Mouse (Mus musculus): ENCODE data around the gene Wipf2. TPM values are rescaled to one million over a fixed set of nuclear protein-coding genes. Genes with fewer than 3 reads are reported as not detected.

Wipf2 gene
- total RNA-seq, 2 experiments from 2014 or later = 72.7 to 73.9 TPM

DNA sequence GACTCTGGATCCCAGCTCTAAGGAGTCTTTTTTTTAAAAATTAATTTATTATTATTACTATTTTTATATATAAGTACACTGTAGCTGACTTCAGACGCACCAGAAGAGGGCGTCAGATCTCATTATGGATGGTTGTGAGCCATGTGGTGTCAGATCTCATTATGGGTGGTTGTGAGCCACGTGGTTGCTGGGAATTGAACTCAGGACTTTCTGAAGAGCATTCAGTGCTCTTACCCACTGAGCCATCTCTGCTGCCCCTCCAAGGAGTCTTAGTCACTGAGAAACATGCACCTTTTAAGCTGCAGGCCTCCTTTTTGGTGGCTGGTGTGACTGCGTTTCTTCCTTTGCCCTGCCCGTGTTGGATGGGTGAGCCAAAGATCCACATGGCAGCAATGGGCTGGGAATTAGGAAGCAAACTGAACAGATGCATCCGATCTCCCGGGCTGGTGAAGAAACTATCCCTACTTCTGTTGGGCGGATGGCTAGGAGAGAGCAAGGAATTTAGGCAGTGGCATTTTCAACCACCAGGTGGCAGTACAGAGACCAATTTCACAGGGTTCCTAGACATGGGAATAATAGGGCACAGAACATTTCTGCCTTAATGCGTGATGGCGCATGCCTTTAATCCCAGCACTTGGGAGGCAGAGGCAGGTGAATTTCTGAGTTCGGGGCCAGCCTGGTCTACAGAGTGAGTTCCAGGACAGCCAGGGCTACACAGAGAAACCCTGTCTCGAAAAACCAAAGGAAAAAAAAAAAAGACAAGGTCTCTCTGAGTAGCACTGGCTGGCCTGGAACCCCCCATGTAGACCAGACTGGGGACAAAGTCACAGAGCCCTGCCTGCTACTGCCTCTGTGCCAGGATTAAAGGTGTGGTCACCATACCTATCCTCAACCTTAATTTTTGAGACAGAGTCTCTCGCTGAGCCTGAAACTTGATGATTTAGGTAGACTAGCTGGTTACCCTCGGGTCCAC is 4.4 kb upstream of the Wipf2 start:
- peak; percentile 81 to 91 for DNase-seq (ENCODE audit: extremely low spot score in 1 of 2, low spot score in 2 of 2)
- Histone ChIP-seq H3K4me3 (no peak overlapping the region), H3K27ac (no peak overlapping the region)
- intact Hi-C loops (cut with DNase I) = loop anchor here (1.0 to 5.0 kb wide), 2 partner anchors 50 to 293 kb away; no protein-coding TSS in a partner anchor
- TF ChIP-seq CTCF (IDR thresholded peaks at IDR 0.05) = peak; percentile 82

DNA sequence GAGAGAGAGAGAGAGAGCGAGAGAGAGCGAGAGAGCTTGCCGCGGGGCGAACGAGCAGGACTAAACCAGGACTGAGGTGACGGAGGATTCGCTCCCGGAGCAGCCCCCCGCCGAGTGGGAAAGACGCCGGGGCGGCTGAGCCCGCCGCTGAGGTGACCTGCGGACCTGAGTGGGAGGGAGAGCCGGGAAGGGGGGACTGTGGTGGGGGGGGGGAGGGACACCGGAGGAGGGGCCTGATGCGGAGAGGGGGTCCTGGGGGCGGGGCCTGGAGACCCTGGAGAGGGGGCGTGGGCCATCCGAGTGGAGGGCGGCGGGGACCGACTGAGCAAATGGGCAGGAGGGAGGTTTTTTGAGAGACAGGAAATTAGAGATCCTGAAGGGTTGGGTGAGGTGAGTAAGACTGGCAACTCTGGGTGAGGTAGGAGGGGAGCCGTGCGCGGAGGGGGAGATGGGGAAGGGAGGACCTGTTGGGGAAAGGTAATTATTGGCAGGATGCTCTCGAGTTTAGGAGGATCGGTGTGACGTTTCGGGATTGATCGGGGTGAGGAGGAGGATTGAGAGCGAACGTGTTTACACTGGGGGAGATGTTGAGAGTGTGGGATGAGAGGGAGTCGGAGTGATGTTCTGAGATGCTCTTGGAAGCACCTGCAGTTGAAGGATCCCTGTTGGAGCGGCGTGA is 452 bp downstream of the Wipf2 start:
- H3K4me3 ChIP-seq = peak overlapping the region; percentile 53
- TF ChIP-seq CTCF (IDR thresholded peaks at IDR 0.05) = no peak
- intact Hi-C loops (cut with DNase I) = loop anchor here (5.0 kb wide), 1 partner anchor 103 kb away; no protein-coding TSS in a partner anchor
- DNase-seq (ENCODE audit: extremely low spot score in 1 of 2, low spot score in 2 of 2) = peak; percentile 48 to 54
- peak overlapping the region; percentile 90 for H3K27ac ChIP-seq

DNA sequence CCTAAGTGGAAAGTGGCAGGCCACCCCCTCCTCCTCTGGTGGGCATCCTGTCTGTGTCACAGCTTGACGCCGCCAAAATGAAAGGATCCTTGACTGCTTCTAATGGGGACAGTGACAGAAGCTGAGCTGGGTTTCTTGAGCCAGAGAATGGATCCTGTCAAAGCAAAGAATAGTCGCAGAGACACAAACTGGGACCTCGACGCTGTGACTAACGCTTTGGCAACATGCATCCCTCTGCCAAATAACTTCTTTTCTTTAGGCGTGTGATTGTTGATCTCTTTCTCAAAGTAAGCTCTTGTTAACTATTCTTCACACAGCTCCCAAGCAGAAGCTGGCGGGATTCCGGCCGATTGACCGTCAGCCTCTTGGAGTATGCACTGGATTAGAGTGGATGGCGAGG is 3.9 kb downstream of the Wipf2 start:
- intact Hi-C loops (cut with DNase I) = no loop called here
- DNase-seq (ENCODE audit: extremely low spot score in 1 of 2, low spot score in 2 of 2) = no peak
- no peak for TF ChIP-seq CTCF (IDR thresholded peaks at IDR 0.05)
- Histone ChIP-seq H3K4me3 (no peak overlapping the region), H3K27ac (no peak overlapping the region; the same call in 1 of the 2 replicates)

DNA sequence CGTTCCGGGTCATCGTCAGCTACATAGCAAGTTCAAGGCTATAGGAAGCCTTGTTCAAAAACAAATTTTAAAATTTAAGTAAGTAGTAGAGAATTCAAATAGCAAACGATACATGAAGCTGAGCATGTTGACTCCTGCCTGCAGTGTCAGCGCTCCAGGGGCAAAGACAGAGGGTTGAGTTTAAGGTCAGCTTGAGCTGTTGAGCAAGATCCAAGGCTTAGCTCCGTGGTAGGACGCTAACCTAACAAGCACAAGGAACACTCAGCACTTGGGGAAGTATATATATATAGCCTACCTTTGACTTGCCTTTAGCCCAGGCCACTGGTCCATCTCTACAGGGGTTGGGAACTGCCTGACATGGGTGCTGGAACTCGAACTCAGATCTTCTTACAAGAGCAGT is 6.5 kb downstream of the Wipf2 start:
- Histone ChIP-seq H3K4me3 (no peak overlapping the region), H3K27ac (peak overlapping the region; percentile 95; the same call in 1 of the 2 replicates)
- no peak for DNase-seq (ENCODE audit: extremely low spot score in 1 of 2, low spot score in 2 of 2)
- intact Hi-C loops (cut with DNase I) = no loop called here
- no peak for TF ChIP-seq CTCF (IDR thresholded peaks at IDR 0.05)

DNA sequence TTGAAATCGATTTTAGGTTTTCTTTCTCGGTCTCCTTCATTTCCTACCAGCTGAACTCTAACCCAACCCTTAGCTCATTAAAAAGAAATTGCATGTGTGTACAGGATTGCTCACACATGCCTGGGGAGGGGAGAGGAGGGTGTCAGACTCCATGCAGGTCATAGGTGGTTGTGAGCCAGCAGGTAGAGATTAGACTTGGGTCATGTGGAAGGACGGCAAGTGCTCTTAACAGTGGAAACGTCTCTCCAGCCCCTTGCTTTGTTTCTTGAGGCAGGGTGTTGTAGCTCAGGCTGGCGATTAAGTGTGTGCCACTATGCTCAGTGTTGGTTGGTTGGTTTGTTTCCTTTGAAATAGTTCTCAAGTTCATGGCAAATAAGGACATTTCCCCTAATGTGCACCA is 7.4 kb downstream of the Wipf2 start:
- Histone ChIP-seq H3K4me3 (no peak overlapping the region), H3K27ac (peak overlapping the region; percentile 95)
- DNase-seq (ENCODE audit: extremely low spot score in 1 of 2, low spot score in 2 of 2) = no peak
- no peak for TF ChIP-seq CTCF (IDR thresholded peaks at IDR 0.05)
- intact Hi-C loops (cut with DNase I) = no loop called here

DNA sequence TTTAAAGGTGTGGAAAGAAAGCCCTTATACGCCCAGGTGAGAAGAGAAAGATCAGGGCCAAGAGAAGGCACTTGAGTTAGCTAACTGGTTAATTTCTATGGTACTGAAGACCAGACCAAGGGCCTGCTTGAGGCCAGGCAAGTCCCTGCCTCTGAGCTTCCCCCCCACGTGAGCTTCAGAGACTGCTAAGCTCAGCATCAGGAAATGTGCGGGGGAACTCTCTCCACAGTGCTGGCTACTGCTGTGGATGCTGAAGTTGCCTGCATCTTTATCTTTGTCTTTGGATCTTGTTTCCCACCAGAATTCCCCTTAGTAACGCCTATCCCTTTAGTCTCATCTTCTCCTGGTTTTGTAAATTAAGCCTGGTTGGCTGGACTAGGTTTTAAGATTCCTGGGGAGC is 8.0 kb downstream of the Wipf2 start:
- no peak overlapping the region for H3K4me3 ChIP-seq
- intact Hi-C loops (cut with DNase I) = no loop called here
- no peak for TF ChIP-seq CTCF (IDR thresholded peaks at IDR 0.05)
- DNase-seq (ENCODE audit: extremely low spot score in 1 of 2, low spot score in 2 of 2) = no peak
- H3K27ac ChIP-seq = peak overlapping the region; percentile 95

DNA sequence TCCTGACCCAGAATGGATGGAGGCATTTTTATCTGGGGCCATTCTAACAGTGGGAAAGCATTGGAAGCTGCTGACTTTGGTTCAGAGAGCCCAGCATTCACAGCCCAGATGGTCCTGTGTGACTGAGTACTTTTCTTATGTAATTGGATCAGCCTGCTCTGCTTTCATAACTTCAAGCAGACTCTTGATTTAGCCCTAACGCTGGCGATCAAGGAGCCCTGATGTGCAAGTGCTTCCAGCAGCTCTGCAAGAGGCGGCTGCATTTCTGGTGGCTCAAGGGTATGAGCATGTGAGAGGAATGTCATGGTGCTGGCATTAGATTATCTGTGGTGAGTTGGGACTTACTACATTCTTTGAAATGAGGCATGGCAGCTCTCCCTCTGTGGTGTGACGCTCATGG is 8.6 kb downstream of the Wipf2 start:
- peak; percentile 55 to 60 for DNase-seq (ENCODE audit: extremely low spot score in 1 of 2, low spot score in 2 of 2)
- intact Hi-C loops (cut with DNase I) = no loop called here
- Histone ChIP-seq H3K27ac (peak overlapping the region; percentile 95), H3K4me3 (0 out of 2 replicates have a peak overlapping the region, but pooled peaks have one; percentile 19)
- TF ChIP-seq CTCF (IDR thresholded peaks at IDR 0.05) = no peak

DNA sequence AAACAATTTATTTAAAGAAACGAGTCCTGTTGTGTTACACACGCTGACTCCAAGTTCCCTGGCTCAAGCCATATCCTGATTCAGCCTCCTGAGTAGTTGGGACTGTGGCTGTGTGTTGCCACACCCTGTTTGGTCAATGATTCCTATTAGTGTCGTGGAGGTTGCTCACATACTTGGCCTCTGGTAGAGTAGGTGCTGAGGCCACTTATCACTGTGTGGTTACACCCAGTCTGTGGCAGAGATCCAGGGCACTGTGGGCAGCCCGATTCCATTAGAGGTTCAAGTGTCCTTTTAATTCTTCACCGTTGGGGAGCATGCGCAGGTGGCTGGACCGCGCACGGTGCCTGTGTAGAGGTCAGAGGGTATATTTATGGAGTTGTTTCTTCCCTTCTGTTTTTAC is 10.5 kb downstream of the Wipf2 start:
- peak overlapping the region; percentile 95 for H3K27ac ChIP-seq
- no peak overlapping the region for H3K4me3 ChIP-seq
- intact Hi-C loops (cut with DNase I) = no loop called here
- TF ChIP-seq CTCF (IDR thresholded peaks at IDR 0.05) = no peak
- DNase-seq (ENCODE audit: extremely low spot score in 1 of 2, low spot score in 2 of 2) = no peak

DNA sequence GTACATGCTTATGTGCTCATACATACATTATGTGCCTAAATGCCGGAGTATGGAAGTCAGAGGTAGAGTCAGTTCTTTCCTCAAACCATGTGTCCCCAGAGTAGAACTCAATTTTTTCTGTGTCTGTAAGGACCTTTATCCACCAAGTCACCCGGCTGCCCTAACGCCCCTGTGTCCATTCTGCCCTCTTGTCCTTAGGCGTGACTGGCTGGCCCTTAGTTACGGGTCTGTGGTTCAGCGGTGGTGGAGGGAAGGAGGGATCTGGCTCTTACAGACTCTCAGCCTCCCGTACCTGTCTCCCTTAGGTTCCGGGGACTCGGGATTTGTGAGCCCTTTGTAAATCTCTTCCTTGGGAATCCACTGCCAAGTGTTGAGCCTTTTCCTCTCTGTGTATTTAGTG is 13.6 kb downstream of the Wipf2 start:
- Histone ChIP-seq H3K4me3 (no peak overlapping the region), H3K27ac (no peak overlapping the region)
- no peak for DNase-seq (ENCODE audit: extremely low spot score in 1 of 2, low spot score in 2 of 2)
- intact Hi-C loops (cut with DNase I) = no loop called here
- no peak for TF ChIP-seq CTCF (IDR thresholded peaks at IDR 0.05)

DNA sequence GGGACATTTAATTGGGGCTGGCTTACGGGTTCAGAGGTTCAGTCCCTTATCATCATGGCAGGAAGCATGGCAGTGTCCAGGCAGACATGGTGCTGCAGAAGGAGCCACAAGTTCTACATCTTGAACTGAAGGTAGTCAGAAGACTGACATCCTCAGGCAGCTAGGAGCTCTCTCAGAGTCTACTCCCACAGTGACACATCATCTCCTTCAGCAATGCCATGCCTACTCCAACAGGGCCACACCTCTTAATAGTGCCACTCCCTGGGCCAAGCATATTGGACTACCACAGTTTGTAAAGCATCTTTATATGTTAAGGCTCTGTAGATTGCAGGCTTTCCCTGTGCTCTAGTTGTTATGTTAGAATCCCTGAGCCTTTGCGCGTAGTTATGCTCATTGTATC is 24.3 kb downstream of the Wipf2 start:
- TF ChIP-seq CTCF (IDR thresholded peaks at IDR 0.05) = no peak

DNA sequence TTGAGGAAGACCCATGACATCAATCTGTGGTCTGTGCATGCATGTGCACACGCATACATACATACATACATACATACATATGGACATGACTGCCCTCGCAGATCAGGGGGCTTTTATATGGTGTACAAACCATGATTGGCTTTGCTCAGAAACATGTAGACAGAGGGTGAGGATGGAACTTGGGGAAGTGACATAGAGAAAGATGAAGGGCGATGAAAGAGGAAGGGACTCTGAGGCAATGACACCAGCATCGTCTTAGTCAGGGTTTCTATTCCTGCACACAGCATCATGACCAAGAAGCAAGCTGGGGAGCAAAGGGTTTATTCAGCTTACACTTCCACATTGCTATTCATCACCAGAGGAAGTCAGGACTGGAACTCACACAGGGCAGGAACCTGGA is 25.6 kb downstream of the Wipf2 start:
- Histone ChIP-seq H3K4me3 (no peak overlapping the region), H3K27ac (no peak overlapping the region)
- no peak for DNase-seq (ENCODE audit: extremely low spot score in 1 of 2, low spot score in 2 of 2)
- intact Hi-C loops (cut with DNase I) = no loop called here
- no peak for TF ChIP-seq CTCF (IDR thresholded peaks at IDR 0.05)

More for the DNA sequence above, 24.3 kb downstream of the Wipf2 start:
- intact Hi-C loops (cut with DNase I) = no loop called here
- DNase-seq (ENCODE audit: extremely low spot score in 1 of 2, low spot score in 2 of 2) = no peak
- H3K4me3 ChIP-seq = no peak overlapping the region
- H3K27ac ChIP-seq = no peak overlapping the region

DNA sequence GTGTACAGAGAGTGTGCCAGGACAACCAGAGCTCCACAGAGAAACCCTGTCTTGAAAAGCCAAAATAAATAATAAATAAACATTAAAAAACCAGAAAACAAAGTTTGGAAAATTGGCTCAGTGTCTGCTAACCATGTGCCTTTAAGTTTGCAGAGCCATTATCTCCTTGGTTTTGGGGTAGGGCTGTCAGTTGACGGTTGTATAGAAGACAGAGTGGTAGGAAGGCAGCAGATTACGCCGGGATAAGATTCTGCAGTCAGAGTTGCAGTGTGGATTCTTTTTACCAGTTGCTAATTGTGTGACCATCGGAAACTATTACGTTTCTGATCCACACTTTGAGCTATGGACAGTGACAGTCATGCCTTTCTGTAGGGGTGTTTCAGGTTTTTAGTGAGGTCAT is 26.5 kb downstream of the Wipf2 start:
- Histone ChIP-seq H3K27ac (no peak overlapping the region), H3K4me3 (no peak overlapping the region)
- no peak for DNase-seq (ENCODE audit: extremely low spot score in 1 of 2, low spot score in 2 of 2)
- TF ChIP-seq CTCF (IDR thresholded peaks at IDR 0.05) = no peak
- intact Hi-C loops (cut with DNase I) = no loop called here
